Mouse (Mus musculus): Measurements from ENCODE around the gene Smurf2. TPM values are rescaled to one million over a fixed set of nuclear protein-coding genes. Genes with fewer than 3 reads are reported as not detected.

The Smurf2 gene
- total RNA-seq, 2 experiments from 2014 or later: 35.4 to 41.0 TPM

GRCm38 (mm10) chr11:106780590-106781220, 139.8 kb downstream of the Smurf2 start:
- DNase-seq (ENCODE audit: low spot score): no peak
- intact Hi-C loops (cut with DNase I): no loop called here

- intact Hi-C loops (cut with DNase I): no loop called here
- no peak for DNase-seq (ENCODE audit: low spot score)
Measured at GRCm38 (mm10) chr11:106780089-106780425, 140.5 kb downstream of the Smurf2 start.

DNA sequence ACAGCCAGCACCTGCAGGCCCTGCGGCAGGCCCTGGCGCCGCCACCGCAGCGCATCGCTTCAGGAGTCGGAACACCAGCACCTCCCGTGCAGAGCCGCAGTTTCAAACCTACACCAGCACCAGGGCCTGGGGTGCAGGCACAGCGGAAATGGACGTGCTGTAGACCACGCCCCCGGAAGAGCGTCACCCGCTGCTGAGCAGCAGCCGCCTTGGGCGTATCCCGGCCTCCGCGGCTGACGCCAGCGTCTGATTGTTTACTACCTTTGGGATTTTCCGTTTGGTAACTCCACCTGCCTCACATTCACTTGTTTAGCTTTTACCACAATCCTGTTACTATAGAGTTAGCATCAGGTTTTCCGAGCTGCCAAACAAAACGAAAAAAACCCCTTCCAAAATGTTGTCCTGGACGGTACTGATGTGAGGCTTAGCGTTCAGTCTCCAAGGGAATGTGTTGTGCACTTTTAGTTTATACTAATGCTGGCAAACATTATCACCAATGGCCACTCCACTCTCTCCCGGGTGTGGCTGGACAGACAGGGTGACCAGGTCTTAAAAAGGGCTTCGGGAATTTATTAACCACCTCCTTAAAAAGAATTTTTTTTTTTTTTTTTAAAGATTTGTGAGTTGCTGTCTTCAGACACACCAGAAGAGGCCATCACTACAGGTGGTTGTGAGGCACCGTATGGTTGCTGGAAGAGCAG, 141.0 kb downstream of the Smurf2 start, which contains the start of gene Polg2:
Gene Polg2 (minus strand): TSS at position 150 of the 701 bp plus-strand sequence.
- intact Hi-C loops (cut with DNase I): no loop called here
- DNase-seq (ENCODE audit: low spot score): peak; percentile 89

GRCm38 (mm10) chr11:106778589-106779387, 141.7 kb downstream of the Smurf2 start:
- no peak for DNase-seq (ENCODE audit: low spot score)
- intact Hi-C loops (cut with DNase I): no loop called here

GRCm38 (mm10) chr11:106778132-106778531, 142.4 kb downstream of the Smurf2 start:
- no peak for DNase-seq (ENCODE audit: low spot score)
- intact Hi-C loops (cut with DNase I): no loop called here

- DNase-seq (ENCODE audit: low spot score): no peak
- intact Hi-C loops (cut with DNase I): no loop called here
Measured at GRCm38 (mm10) chr11:106777395-106777794, 143.1 kb downstream of the Smurf2 start.

GRCm38 (mm10) chr11:106776960-106777359, 143.6 kb downstream of the Smurf2 start:
- intact Hi-C loops (cut with DNase I): no loop called here
- DNase-seq (ENCODE audit: low spot score): no peak

GRCm38 (mm10) chr11:106773061-106773460, 147.5 kb downstream of the Smurf2 start:
- intact Hi-C loops (cut with DNase I): no loop called here
- no peak for DNase-seq (ENCODE audit: low spot score)

- intact Hi-C loops (cut with DNase I): no loop called here
Measured at GRCm38 (mm10) chr11:106770195-106770974, 150.1 kb downstream of the Smurf2 start.

More at GRCm38 (mm10) chr11:106770195-106770974, 150.1 kb downstream of the Smurf2 start:
- no peak for DNase-seq (ENCODE audit: low spot score)

Small RNA genes within 50 kb of the gene (microRNA-seq; reads per million reads assigned to microRNA genes)
- gene Gm25994 (not detected), gene Gm27322 (0.83 reads per million), gene Mir3064 (16.1 reads per million, percentile 32 among the genes with 10 or more reads in this experiment)

Other genes starting within 250 kb of the Smurf2 start
- gene Pecam1, start 170.1 kb downstream of the Smurf2 start, total RNA-seq (2021): 100 to 1,000 TPM; 127 to 139 TPM
- gene Milr1, start 169.5 kb downstream of the Smurf2 start, total RNA-seq (2021): 1 to 10 TPM; 1.1 to 1.6 TPM
- gene Polg2, start 141.2 kb downstream of the Smurf2 start, total RNA-seq (2021): 1 to 10 TPM; 4.2 to 4.9 TPM
- gene Ddx5, start 131.5 kb downstream of the Smurf2 start, total RNA-seq (2021): 100 to 1,000 TPM; 310 to 351 TPM
- gene Cep95, start 131.5 kb downstream of the Smurf2 start, total RNA-seq (2021): 1 to 10 TPM; 5.9 to 7.3 TPM
- 10 to 100 TPM; 69.0 to 75.5 TPM for gene Kpna2, start 78.8 kb upstream of the Smurf2 start, total RNA-seq (2021)
- 1 to 10 TPM; 2.3 TPM for gene 1810010H24Rik, start 105.0 kb upstream of the Smurf2 start, total RNA-seq (2021)
- 10 to 100 TPM; 27.1 to 31.8 TPM for gene Bptf, start 211.4 kb upstream of the Smurf2 start, total RNA-seq (2021)

Data from heart, postnatal 25 days (tissue).